Mouse (Mus musculus) adrenal gland, postnatal 4 days (tissue): ENCODE results near the gene Maml2. TPM values are rescaled to one million over a fixed set of nuclear protein-coding genes. Genes with fewer than 3 reads are reported as not detected.

Source experiments
- DNase-seq, 2 experiments: peaks; one replicate each; pipeline ENCODE4 v3.0.0; 2021 to 2022; ENCODE audit warnings: low spot score in 2 of 2, mixed read lengths in 2 of 2
- total RNA-seq, 2 experiments: library from RNA; stranded (reverse); gene quantifications; 2 replicates each; pipeline ENCODE4 v1.2.3; 2021

Maml2 gene
- total RNA-seq, 2 experiments from 2014 or later, result 11.5 to 14.1 TPM

GRCm38 (mm10) chr9:13525561-13526255, 228.0 kb downstream of the Maml2 start:
- no peak for DNase-seq

- no peak for DNase-seq
Measured at GRCm38 (mm10) chr9:13530575-13530974, 232.8 kb downstream of the Maml2 start.

GRCm38 (mm10) chr9:13533076-13533707, 235.4 kb downstream of the Maml2 start:
- DNase-seq, result no peak

- DNase-seq, result no peak
Measured at GRCm38 (mm10) chr9:13535803-13536202, 238.0 kb downstream of the Maml2 start.

- no peak for DNase-seq
Measured at GRCm38 (mm10) chr9:13536419-13537261, 238.9 kb downstream of the Maml2 start.

- no peak for DNase-seq
Measured at GRCm38 (mm10) chr9:13538200-13538599, 240.4 kb downstream of the Maml2 start.

GRCm38 (mm10) chr9:13539535-13539934, 241.8 kb downstream of the Maml2 start:
- no peak for DNase-seq

GRCm38 (mm10) chr9:13540227-13540626, 242.5 kb downstream of the Maml2 start:
- DNase-seq, result no peak

GRCm38 (mm10) chr9:13540781-13541180, 243.0 kb downstream of the Maml2 start:
- DNase-seq, result no peak

GRCm38 (mm10) chr9:13543167-13543566, 245.4 kb downstream of the Maml2 start:
- DNase-seq, result no peak

- DNase-seq, result no peak
Measured at GRCm38 (mm10) chr9:13544133-13544532, 246.4 kb downstream of the Maml2 start.

GRCm38 (mm10) chr9:13545726-13546125, 248.0 kb downstream of the Maml2 start:
- DNase-seq, result no peak

- no peak for DNase-seq
Measured at GRCm38 (mm10) chr9:13549911-13550310, 252.2 kb downstream of the Maml2 start.

GRCm38 (mm10) chr9:13552380-13553052, 254.8 kb downstream of the Maml2 start:
- no peak for DNase-seq

GRCm38 (mm10) chr9:13554773-13555172, 257.0 kb downstream of the Maml2 start:
- DNase-seq, result no peak

GRCm38 (mm10) chr9:13555973-13556481, 258.3 kb downstream of the Maml2 start:
- DNase-seq, result no peak

GRCm38 (mm10) chr9:13556696-13557095, 258.9 kb downstream of the Maml2 start:
- DNase-seq, result no peak

- DNase-seq, result no peak
Measured at GRCm38 (mm10) chr9:13558811-13559372, 261.1 kb downstream of the Maml2 start.

GRCm38 (mm10) chr9:13560651-13561050, 262.9 kb downstream of the Maml2 start:
- no peak for DNase-seq

- DNase-seq, result no peak
Measured at GRCm38 (mm10) chr9:13561335-13561734, 263.6 kb downstream of the Maml2 start.
